Mouse (Mus musculus) c-Kit-positive CD71-negative TER-119-negative erythroid progenitor cells, embryonic 14.5 days (primary cell): ENCODE measurements around the gene Trpm3.
"Not testable (repeated sequence)": the region's sequence is repeated elsewhere in the genome, so short reads cannot be mapped to it uniquely, and the experiment has no call there.

ENCODE experiments used
- DNase-seq: peaks from one replicate; pipeline ENCODE4 v3.0.0-alpha.2; 2013; ENCODE audit warnings: low read depth

Trpm3 gene

GRCm38 (mm10) chr19:22848783-22849576, 710.1 kb downstream of the Trpm3 start:
- DNase-seq = no peak

- not testable (repeated sequence) for DNase-seq
These were observed 712.6 kb downstream of the Trpm3 start for GRCm38 (mm10) chr19:22851423-22851822.

GRCm38 (mm10) chr19:22859644-22860043, 720.8 kb downstream of the Trpm3 start:
- DNase-seq = no peak

- DNase-seq = no peak
These were observed 728.6 kb downstream of the Trpm3 start for GRCm38 (mm10) chr19:22867456-22867855.

GRCm38 (mm10) chr19:22869853-22870252, 731.0 kb downstream of the Trpm3 start:
- no peak for DNase-seq

GRCm38 (mm10) chr19:22872456-22872855, 733.6 kb downstream of the Trpm3 start:
- no peak for DNase-seq

GRCm38 (mm10) chr19:22880199-22880598, 741.4 kb downstream of the Trpm3 start:
- DNase-seq = no peak

- no peak for DNase-seq
These were observed 743.8 kb downstream of the Trpm3 start for GRCm38 (mm10) chr19:22882670-22883111.

- no peak for DNase-seq
These were observed 744.3 kb downstream of the Trpm3 start for GRCm38 (mm10) chr19:22883154-22883553.

GRCm38 (mm10) chr19:22883744-22884317, 745.0 kb downstream of the Trpm3 start:
- DNase-seq = peak; percentile 50

- DNase-seq = no peak
These were observed 745.5 kb downstream of the Trpm3 start for GRCm38 (mm10) chr19:22884357-22884756.

GRCm38 (mm10) chr19:22885051-22885450, 746.2 kb downstream of the Trpm3 start:
- no peak for DNase-seq

GRCm38 (mm10) chr19:22901892-22902291, 763.0 kb downstream of the Trpm3 start:
- no peak for DNase-seq

- no peak for DNase-seq
These were observed 763.5 kb downstream of the Trpm3 start for GRCm38 (mm10) chr19:22902386-22902785.

GRCm38 (mm10) chr19:22905066-22905482, 766.2 kb downstream of the Trpm3 start:
- no peak for DNase-seq

GRCm38 (mm10) chr19:22910686-22911085, 771.8 kb downstream of the Trpm3 start:
- DNase-seq = no peak

GRCm38 (mm10) chr19:22912971-22913370, 774.1 kb downstream of the Trpm3 start:
- no peak for DNase-seq

- DNase-seq = peak; percentile 60
These were observed 777.2 kb downstream of the Trpm3 start for GRCm38 (mm10) chr19:22915868-22916642.

- no peak for DNase-seq
These were observed 777.9 kb downstream of the Trpm3 start for GRCm38 (mm10) chr19:22916643-22917344.

GRCm38 (mm10) chr19:22917345-22917735, 778.5 kb downstream of the Trpm3 start:
- DNase-seq = no peak

GRCm38 (mm10) chr19:22920949-22921348, 782.1 kb downstream of the Trpm3 start:
- no peak for DNase-seq
